Mouse (Mus musculus): Measurements from ENCODE around the gene Terf2.

DNA sequence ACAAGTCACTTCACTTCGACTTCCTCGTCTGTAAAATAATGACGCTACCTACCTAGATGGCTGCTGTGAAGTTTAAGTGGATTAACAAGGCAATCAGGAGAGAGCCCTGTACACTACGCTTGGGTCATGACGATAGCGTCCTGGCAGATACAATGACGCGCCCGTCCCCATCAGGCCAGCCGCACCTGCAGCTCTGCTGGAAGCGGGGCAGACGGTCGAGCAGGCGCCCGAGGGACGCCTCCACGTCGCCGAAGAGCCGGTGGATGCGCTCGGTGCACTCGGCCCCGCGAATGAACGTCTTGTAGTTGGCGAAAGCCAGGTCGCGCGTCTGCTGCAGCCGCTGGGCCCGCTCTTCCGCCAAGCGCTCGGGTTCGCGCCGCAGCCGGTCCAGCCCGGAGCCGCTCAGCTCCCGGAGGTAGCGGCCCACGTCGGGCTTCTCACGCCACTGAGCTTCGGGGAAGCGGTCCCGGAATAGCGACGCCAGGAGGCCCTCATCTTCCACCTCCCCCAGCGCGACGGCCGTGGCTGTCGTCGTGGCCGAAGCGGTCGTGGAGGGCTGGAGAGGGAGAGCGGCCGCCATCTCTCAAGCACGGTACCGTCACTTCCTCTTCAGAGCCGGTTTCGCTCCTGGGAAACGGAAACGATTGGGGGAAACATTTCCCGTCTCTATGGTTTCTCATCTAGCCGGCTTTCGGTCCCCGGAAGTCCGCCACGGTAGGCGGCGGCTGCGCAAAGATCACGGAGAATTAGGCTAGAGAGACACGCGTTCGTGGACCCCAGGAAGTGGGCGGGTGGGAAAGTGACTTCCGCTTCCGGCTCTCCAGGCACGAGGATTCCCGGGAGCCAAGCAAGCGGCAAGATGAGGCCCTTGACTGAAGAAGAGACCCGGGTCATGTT lies 40.0 kb downstream of the Terf2 start, which contains the start of the genes Cog8 and Nip7:
- TF ChIP-seq EP300 (IDR thresholded peaks at IDR 0.05; ENCODE audit: insufficient read depth, low read depth, low read length) (peak; percentile 88), CTCF (IDR thresholded peaks at IDR 0.05) (no peak)
